Mouse (Mus musculus) embryonic fibroblast, embryonic 13.5 days (primary cell): ENCODE measurements around the gene 5730522E02Rik.

Source experiments
- CTCF ChIP-seq: IDR thresholded peaks from 2 replicates; pipeline ENCODE4 v1.5.1; 2011; ENCODE audit warnings: mild to moderate bottlenecking, control low read depth, low read length, moderate library complexity, borderline replicate concordance; ENCODE audit not compliant: insufficient read depth
- POLR2A ChIP-seq: IDR thresholded peaks from 2 replicates; pipeline ENCODE4 v1.6.1; 2011; ENCODE audit warnings: low read depth, mild to moderate bottlenecking, control low read depth, low read length, moderate library complexity

- TF ChIP-seq CTCF (no peak), POLR2A (no peak)
Measured at GRCm38 (mm10) chr11:25644767-25645622, 565.6 kb downstream of the 5730522E02Rik start.
